Mouse (Mus musculus): ENCODE measurements around the gene Tex14.

DNA sequence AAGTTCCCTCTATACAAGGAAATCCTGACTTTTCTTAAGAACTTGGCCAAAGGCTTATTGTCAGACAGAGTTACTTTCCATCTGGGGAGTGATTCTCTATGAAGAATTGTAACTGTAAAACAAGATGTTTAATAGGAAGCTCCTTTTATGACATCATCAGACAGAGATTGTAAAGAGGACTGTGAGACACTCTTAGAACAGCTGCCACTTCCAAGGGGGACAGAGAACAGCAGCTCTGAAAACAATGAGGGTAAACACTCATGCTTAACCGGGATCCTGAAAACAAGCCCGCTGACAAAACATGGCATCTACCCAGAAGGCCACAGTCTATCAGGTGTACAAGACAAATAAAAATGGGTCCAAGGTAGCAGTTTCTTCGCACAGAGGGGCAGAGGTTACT lies 161.6 kb downstream of the Tex14 start, which contains the start of gene Gm11492:
- TF ChIP-seq CTCF (conservative IDR thresholded peaks at IDR 0.05; ENCODE audit: insufficient read depth, insufficient read length, low read depth, low read length): no peak
- TF ChIP-seq POLR2A (IDR thresholded peaks at IDR 0.05; ENCODE audit: low read depth, low read length): no peak
